Mouse (Mus musculus) midbrain, embryonic 16.5 days (tissue): Measurements from ENCODE around the gene Prkg2. TPM values are rescaled to one million over a fixed set of nuclear protein-coding genes. Genes with fewer than 3 reads are reported as not detected.

Experiments used
- ATAC-seq: fragments of 200-750 bp; cut with Nextera tagmentation; 2 replicates; pipeline ENCODE4 v1.8.0; 2017; ENCODE audit warnings: moderate TSS enrichment
- H3K27ac ChIP-seq: fragments of 300-500 bp; sonication (generic); 2 replicates; pipeline ENCODE4 v1.5.1; 2014; ENCODE audit warnings: mild to moderate bottlenecking, low read length, mixed read lengths
- H3K27me3 ChIP-seq: fragments of 300-500 bp; sonication (generic); 2 replicates; pipeline ENCODE4 v1.6.1; 2014; ENCODE audit warnings: low read depth, low read length, mixed read lengths; ENCODE audit not compliant: control insufficient read depth, insufficient read depth
- H3K36me3 ChIP-seq: fragments of 300-500 bp; sonication (generic); 2 replicates; pipeline ENCODE4 v1.6.1; 2014; ENCODE audit warnings: mild to moderate bottlenecking, low read length, moderate library complexity, mixed read lengths; ENCODE audit not compliant: control insufficient read depth, insufficient read depth
- H3K4me1 ChIP-seq: fragments of 300-500 bp; sonication (generic); 2 replicates; pipeline ENCODE4 v1.6.1; 2014; ENCODE audit warnings: mild to moderate bottlenecking, low read length, mixed read lengths; ENCODE audit not compliant: control insufficient read depth, insufficient read depth
- H3K4me2 ChIP-seq: fragments of 300-500 bp; sonication (generic); 2 replicates; pipeline ENCODE4 v1.6.1; 2014; ENCODE audit warnings: mild to moderate bottlenecking, low read length, mixed read lengths
- H3K4me3 ChIP-seq: fragments of 300-500 bp; sonication (generic); 2 replicates; pipeline ENCODE4 v1.5.1; 2014; ENCODE audit warnings: low read depth, mild to moderate bottlenecking, low read length, moderate library complexity, mixed read lengths
- H3K9ac ChIP-seq: fragments of 300-500 bp; sonication (generic); 2 replicates; pipeline ENCODE4 v1.6.1; 2014; ENCODE audit warnings: low read depth, low read length, mixed read lengths
- H3K9me3 ChIP-seq: fragments of 300-500 bp; sonication (generic); replicated peaks from 2 replicates; pipeline ENCODE4 v1.6.1; 2014; ENCODE audit warnings: mild to moderate bottlenecking, low read length, mixed read lengths; ENCODE audit not compliant: control insufficient read depth, poor library complexity, severe bottlenecking
- WGBS: fragments of 180-500 bp; shearing (Covaris S2); extraction: QIAGEN DNeasy Blood & Tissue Kit; methylation state at CpG from one replicate; pipeline ENCODE4 v1.1.7; 2014; 5-methylcytosine and 5-hydroxymethylcytosine counted together
- polyA plus RNA-seq: library from polyadenylated mRNA; unstranded; fragments of >200 nt; fragmentation: Nextera tagmentation; extraction: Ambion mirVana; gene quantifications from 2 replicates; pipeline ENCODE4 v1.2.1, GENCODE M21; 2015

Gene Prkg2
- polyA plus RNA-seq, 1 experiment from 2014 or later, result 2.8 TPM

GRCm38 (mm10) chr5:98962472-98962871, 74.7 kb downstream of the Prkg2 start:
- no peak for ATAC-seq
- no peaks in the 10 kb centered on the region for H3K9me3 ChIP-seq
- 35% methylated on average over 2 of the region's 2 CpGs for WGBS
- no peak overlapping the region for H3K4me3 ChIP-seq
- H3K4me1 ChIP-seq, result peaks cover 2% of the 10 kb centered on the region; the same call in 1 of the 2 replicates
- no peaks in the 10 kb centered on the region for H3K27me3 ChIP-seq
- no peak overlapping the region for H3K9ac ChIP-seq
- H3K4me2 ChIP-seq, result no peak overlapping the region
- H3K36me3 ChIP-seq, result no peaks in the 10 kb centered on the region
- H3K27ac ChIP-seq, result no peak overlapping the region

- Histone ChIP-seq H3K9me3 (no peaks in the 10 kb centered on the region), H3K4me3 (no peak overlapping the region), H3K27ac (no peak overlapping the region), H3K27me3 (no peaks in the 10 kb centered on the region; the same call in 1 of the 2 replicates), H3K36me3 (no peaks in the 10 kb centered on the region), H3K9ac (no peak overlapping the region), H3K4me2 (no peak overlapping the region), H3K4me1 (no peaks in the 10 kb centered on the region)
- 21% methylated on average over 3 of the region's 3 CpGs for WGBS
- ATAC-seq, result peak; percentile 25; the same call in 1 of the 2 replicates
Measured at GRCm38 (mm10) chr5:98955576-98955975, 81.6 kb downstream of the Prkg2 start.

DNA sequence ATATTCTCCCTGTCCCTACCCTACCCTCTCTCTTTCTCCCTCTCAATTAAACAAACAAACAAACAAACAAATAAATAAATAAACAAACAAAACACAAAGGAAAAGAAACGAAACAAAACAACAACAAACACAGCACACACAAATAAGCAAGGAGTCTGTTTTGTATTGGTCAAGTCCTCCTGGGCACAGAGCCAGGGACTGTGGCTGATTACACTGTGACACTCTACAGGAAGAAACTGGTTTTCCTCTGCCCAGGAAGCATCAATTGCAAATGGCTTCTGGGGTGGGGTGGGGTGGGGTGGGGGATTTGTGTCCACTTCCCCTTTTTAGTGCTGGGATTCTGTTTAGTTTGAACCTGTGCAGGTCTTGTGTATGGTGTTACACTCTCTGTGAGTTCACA, 83.8 kb downstream of the Prkg2 start:
- Histone ChIP-seq H3K27me3 (no peaks in the 10 kb centered on the region; the same call in 1 of the 2 replicates), H3K9ac (no peak overlapping the region), H3K9me3 (no peaks in the 10 kb centered on the region), H3K4me3 (no peak overlapping the region), H3K27ac (no peak overlapping the region), H3K4me1 (no peaks in the 10 kb centered on the region), H3K4me2 (no peak overlapping the region), H3K36me3 (no peaks in the 10 kb centered on the region)
- 63% methylated on average over 1 of the region's 1 CpGs for WGBS
- ATAC-seq, result no peak

GRCm38 (mm10) chr5:98951566-98951965, 85.6 kb downstream of the Prkg2 start:
- no peak overlapping the region for H3K4me3 ChIP-seq
- 75% methylated on average over 4 of the region's 4 CpGs for WGBS
- H3K36me3 ChIP-seq, result no peaks in the 10 kb centered on the region
- ATAC-seq, result no peak
- H3K4me1 ChIP-seq, result peaks cover under 1% of the 10 kb centered on the region; the same call in 1 of the 2 replicates
- H3K9me3 ChIP-seq, result no peaks in the 10 kb centered on the region
- no peaks in the 10 kb centered on the region; the same call in 1 of the 2 replicates for H3K27me3 ChIP-seq
- no peak overlapping the region for H3K27ac ChIP-seq
- no peak overlapping the region for H3K9ac ChIP-seq
- H3K4me2 ChIP-seq, result no peak overlapping the region

DNA sequence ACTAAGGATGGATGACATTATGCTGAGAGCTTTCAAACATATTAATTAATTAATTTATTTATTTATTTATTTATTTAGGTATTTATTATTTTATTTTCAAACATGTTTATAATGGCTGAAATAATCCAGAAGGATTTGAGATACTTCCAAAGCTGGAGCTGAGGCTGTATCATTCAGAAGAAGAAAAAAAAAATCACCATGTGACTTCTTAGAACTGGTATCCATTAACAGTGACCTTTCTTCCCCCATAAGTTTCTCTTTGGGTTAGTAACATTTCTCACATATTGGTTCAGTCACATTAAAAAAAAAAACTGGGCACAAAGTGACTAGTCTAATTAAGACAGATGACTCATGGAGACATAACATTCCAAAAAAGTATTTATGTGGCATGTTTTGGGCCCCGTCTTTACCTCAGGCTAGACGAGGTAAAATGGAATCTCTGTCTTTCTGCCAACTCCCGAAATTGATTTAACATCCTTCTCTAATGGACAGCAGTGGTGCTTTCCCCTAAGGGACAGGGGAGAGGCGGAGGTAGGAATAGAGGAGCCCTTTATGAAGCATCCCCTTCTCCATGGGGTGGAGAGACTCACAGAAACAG, 86.6 kb downstream of the Prkg2 start:
- Histone ChIP-seq H3K4me1 (peaks cover 2% of the 10 kb centered on the region; the same call in 1 of the 2 replicates), H3K4me3 (no peak overlapping the region), H3K9me3 (no peaks in the 10 kb centered on the region), H3K27ac (no peak overlapping the region), H3K27me3 (no peaks in the 10 kb centered on the region; the same call in 1 of the 2 replicates), H3K9ac (no peak overlapping the region), H3K4me2 (no peak overlapping the region), H3K36me3 (no peaks in the 10 kb centered on the region)
- whole genome bisulfite sequencing, result 90% methylated on average over 4 of the region's 4 CpGs
- ATAC-seq, result no peak

DNA sequence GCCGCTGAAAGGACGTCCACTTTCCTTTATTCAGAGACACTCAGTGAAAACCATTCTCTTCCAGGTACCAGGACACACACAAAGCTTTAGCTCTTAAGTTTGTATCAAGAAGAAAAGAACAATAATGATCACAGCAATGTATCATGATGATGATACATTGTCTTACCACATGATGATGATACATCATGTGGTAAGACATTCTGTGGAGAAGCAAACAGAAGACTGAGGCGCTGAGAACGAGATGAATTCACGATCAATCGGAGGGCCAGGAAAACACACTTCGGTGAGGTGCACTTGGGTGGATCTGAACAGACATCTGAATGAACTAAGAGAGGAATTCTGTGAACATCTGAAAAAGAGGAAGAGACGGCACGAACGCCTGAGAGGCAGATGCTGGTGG, 87.4 kb downstream of the Prkg2 start:
- Histone ChIP-seq H3K4me2 (no peak overlapping the region), H3K9ac (no peak overlapping the region), H3K27ac (no peak overlapping the region), H3K36me3 (no peaks in the 10 kb centered on the region), H3K4me3 (no peak overlapping the region), H3K4me1 (peaks cover 2% of the 10 kb centered on the region; the same call in 1 of the 2 replicates), H3K27me3 (no peaks in the 10 kb centered on the region; the same call in 1 of the 2 replicates), H3K9me3 (no peaks in the 10 kb centered on the region)
- 92% methylated on average over 10 of the region's 10 CpGs for WGBS
- ATAC-seq, result no peak

DNA sequence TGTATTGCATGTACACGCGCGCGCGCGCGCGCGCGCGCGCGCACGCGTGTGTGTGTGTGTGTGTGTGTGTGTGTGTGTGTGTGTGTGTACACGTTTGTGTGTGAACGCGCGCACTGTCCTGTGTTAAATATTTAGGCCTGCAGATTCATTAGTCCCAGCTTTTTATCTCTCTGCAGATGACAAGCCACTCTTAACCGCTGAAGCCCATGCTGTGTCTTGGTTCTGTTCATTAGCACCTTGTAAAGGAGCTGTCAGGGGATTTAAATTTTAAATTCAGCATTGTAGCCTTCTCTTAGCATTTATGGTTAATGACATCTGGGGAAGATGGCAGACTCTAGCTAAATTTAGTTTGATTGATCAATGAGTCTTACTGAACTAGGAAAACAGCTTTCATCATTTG, 90.5 kb downstream of the Prkg2 start:
- Histone ChIP-seq H3K4me3 (no peak overlapping the region), H3K4me1 (peaks cover 2% of the 10 kb centered on the region; the same call in 1 of the 2 replicates), H3K36me3 (no peaks in the 10 kb centered on the region), H3K27ac (no peak overlapping the region), H3K9me3 (no peaks in the 10 kb centered on the region), H3K9ac (no peak overlapping the region), H3K4me2 (no peak overlapping the region), H3K27me3 (no peaks in the 10 kb centered on the region)
- WGBS, result 88% methylated on average over 20 of the region's 20 CpGs
- ATAC-seq, result no peak

DNA sequence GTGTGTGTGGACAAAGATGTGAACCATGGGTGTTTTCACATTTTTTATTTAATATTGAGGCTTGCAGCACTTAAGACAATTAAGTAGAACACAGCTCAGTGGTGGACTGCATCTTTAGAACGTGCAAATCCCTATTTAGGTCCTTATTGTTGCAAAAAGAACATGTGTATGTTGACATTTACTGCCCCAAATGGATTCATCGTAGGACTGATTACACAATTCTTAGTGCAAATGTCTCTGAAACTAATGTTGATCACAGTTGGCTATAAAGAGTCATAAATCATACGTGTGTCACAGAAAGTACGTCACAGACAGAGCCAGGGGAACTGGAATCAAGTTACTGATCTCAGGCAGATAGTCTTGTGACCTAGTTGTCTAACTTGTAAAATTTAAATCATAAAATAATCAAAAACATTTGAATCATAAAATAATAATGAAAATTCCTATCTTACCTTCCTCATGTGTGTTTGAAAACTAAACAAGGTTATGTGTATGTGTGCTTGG, 91.0 kb downstream of the Prkg2 start:
- Histone ChIP-seq H3K27me3 (no peaks in the 10 kb centered on the region), H3K4me1 (peaks cover 2% of the 10 kb centered on the region; the same call in 1 of the 2 replicates), H3K9me3 (no peaks in the 10 kb centered on the region), H3K27ac (no peak overlapping the region), H3K36me3 (no peaks in the 10 kb centered on the region), H3K9ac (no peak overlapping the region), H3K4me2 (no peak overlapping the region), H3K4me3 (no peak overlapping the region)
- ATAC-seq, result no peak
- 80% methylated on average over 4 of the region's 4 CpGs for WGBS

- WGBS, result 60% methylated on average over 6 of the region's 6 CpGs
- H3K27me3 ChIP-seq, result no peaks in the 10 kb centered on the region
- no peaks in the 10 kb centered on the region for H3K9me3 ChIP-seq
- no peak for ATAC-seq
- no peak overlapping the region for H3K9ac ChIP-seq
- H3K4me3 ChIP-seq, result no peak overlapping the region
- no peak overlapping the region for H3K4me2 ChIP-seq
- H3K36me3 ChIP-seq, result no peaks in the 10 kb centered on the region
- peaks cover 2% of the 10 kb centered on the region for H3K4me1 ChIP-seq
- H3K27ac ChIP-seq, result no peak overlapping the region
Measured at GRCm38 (mm10) chr5:98943776-98944175, 93.4 kb downstream of the Prkg2 start.
